Comparison of ENCODE assay signal across 20 mouse cellular contexts in genomic region chr4:56633528-56633927, GRCm38 (mm10).
"Had no signal": no experiment of that assay in that cellular context is flagged by ENCODE, and none has a peak within 500 bp of the region (broad histone marks: within the 10 kb centered on the region; RNA-seq: fewer than 3 reads in every experiment).

No protein-coding gene starts in this region.

- H3K4me1 ChIP-seq: midbrain, embryonic 12.5 days; midbrain, embryonic 15.5 days; neural tube, embryonic 12.5 days; stomach, embryonic 15.5 days had no signal

- H3K9me3 ChIP-seq: limb, embryonic 15.5 days; midbrain, embryonic 12.5 days; midbrain, embryonic 15.5 days; neural tube, embryonic 12.5 days; neural tube, embryonic 15.5 days; stomach, embryonic 15.5 days had no signal

- H3K9ac ChIP-seq: limb, embryonic 15.5 days; liver, embryonic 14.5 days; liver, postnatal 0 days; midbrain, embryonic 12.5 days; midbrain, embryonic 15.5 days; neural tube, embryonic 12.5 days; neural tube, embryonic 15.5 days; stomach, embryonic 15.5 days had no signal

- H3K27ac ChIP-seq: layer of hippocampus, adult 2 months; limb, embryonic 15.5 days; liver, embryonic 14.5 days; macrophage; midbrain, embryonic 12.5 days; midbrain, embryonic 15.5 days; neural tube, embryonic 12.5 days; stomach, embryonic 15.5 days had no signal

- H3K27me3 ChIP-seq: limb, embryonic 15.5 days; midbrain, embryonic 12.5 days; midbrain, embryonic 15.5 days; neural tube, embryonic 12.5 days; neural tube, embryonic 15.5 days; stomach, embryonic 15.5 days had no signal

- H3K4me2 ChIP-seq: limb, embryonic 15.5 days; liver, embryonic 11.5 days; midbrain, embryonic 12.5 days; midbrain, embryonic 15.5 days; neural tube, embryonic 12.5 days; neural tube, embryonic 15.5 days; stomach, embryonic 15.5 days had no signal

- DNase-seq: kidney, adult 8-10 months; kidney, postnatal 14 days; layer of hippocampus, adult 9-11 months; liver, postnatal 0 days; lung, postnatal 14 days; retina, postnatal 1 day; right cerebral cortex, postnatal 25 days; spleen, adult 18-20 months; thymus, postnatal 25 days had no signal

- H3K4me3 ChIP-seq: layer of hippocampus, adult 2 months; limb, embryonic 15.5 days; midbrain, embryonic 12.5 days; midbrain, embryonic 15.5 days; neural tube, embryonic 12.5 days; neural tube, embryonic 15.5 days; stomach, embryonic 15.5 days had no signal

- ATAC-seq: intestine, postnatal 0 days; liver, postnatal 0 days; midbrain, embryonic 15.5 days had no signal

- H3K36me3 ChIP-seq: limb, embryonic 15.5 days; midbrain, embryonic 12.5 days; midbrain, embryonic 15.5 days; neural tube, embryonic 12.5 days; neural tube, embryonic 15.5 days; stomach, embryonic 15.5 days had no signal
